Mouse (Mus musculus): Measurements from ENCODE around the gene Gnai2. TPM values are rescaled to one million over a fixed set of nuclear protein-coding genes. Genes with fewer than 3 reads are reported as not detected.

Gnai2 gene
- polyA plus RNA-seq, 1 experiment from 2014 or later: 144 TPM

DNA sequence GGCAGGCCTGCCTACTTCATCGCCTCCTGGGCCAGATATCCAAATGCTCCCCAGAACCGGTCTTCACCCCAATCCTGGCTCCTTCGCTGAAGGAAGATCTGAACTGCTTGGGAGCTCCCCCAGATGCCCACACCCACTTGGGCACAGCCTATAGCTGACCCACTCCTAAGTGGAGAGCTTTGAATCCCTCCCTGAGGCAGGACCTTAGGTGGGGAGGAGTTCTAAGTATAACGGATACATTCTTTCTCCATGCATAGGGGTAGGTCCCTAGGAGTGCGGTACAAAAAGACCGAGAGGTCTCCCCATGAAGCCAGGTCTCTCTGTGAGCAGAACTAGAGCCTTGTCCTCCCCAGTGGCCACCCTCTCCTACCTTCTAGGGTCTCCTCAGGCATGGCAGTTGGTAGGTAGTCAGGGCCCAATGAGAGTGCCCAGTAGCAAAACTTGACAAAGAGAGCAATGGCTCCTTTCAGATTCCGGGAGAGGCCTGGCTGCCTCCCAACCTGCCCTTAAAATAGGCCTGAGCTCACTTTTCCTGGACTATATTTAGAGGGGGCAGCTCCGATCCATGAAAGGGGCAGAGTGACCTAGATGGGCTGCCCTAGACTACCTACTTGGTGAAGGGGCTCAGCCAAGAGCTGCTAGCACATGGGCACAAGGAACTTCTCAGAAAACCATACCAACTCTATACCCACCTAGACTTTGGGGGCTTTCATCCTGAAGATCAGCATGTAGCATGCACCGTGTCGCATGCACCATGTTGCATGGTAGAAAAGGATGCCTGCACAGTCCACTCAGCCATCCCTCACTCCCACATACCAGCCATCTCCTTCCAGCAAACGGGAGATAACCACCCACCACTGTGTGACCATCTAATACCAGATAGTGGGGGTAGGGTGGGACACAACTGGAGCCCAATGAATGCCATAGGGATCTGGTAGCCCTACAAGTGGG lies 38.3 kb downstream of the Gnai2 start:
- Histone ChIP-seq H3K4me3 (replicated peaks) (no peak overlapping the region), H3K27ac (no peak overlapping the region), H3K4me2 (no peak overlapping the region), H3K36me3 (peaks cover 38% of the 10 kb centered on the region), H3K9ac (no peak overlapping the region), H3K27me3 (peaks cover 31% of the 10 kb centered on the region), H3K4me1 (replicated peaks) (peaks cover 47% of the 10 kb centered on the region), H3K9me3 (replicated peaks) (no peaks in the 10 kb centered on the region)
- DNase-seq (no peak), ATAC-seq (ENCODE audit: low read depth) (no peak)
- WGBS (ENCODE audit: insufficient replicate concordance): 77% methylated on average over 11 of the region's 11 CpGs

DNA sequence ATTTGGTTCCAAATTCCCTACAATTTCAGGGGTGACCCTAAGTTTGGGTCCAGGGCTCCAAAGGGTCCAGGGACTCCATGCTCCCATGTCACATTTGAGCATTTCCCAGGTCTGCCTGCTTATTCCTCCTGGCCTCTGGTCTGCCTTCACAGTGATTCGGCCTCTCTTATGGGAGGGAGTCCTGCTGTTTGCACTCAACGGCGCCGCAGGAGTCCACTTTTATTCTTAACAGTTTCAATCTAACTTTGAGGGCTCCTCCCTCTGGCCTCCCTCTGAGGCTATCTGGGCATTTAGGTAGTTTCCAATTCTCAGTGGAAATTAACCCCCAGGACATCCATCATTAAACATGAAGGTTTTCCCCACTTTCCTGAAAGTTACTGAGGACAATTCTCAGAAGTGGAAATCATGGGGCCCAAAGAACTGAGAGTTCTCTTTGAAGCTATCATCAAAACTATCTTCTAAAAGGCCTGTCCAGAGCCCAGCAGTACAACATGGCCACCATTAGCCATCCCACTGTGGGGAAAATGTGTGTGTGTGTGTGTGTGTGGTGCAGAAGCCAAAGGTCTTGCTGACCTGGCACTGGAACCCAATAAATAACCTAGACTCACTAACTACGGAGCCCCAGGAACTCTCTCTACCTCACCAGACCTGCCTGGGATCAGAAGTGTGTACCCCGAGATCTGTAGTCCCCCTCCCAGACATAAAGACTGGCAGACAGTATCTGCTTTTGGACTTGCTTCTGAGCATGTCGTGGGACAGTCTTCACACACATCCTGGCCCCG lies 40.7 kb downstream of the Gnai2 start:
- WGBS (ENCODE audit: insufficient replicate concordance): 81% methylated on average over 8 of the region's 8 CpGs
- Histone ChIP-seq H3K27me3 (peaks cover 12% of the 10 kb centered on the region), H3K4me2 (no peak overlapping the region), H3K4me1 (replicated peaks) (peaks cover 59% of the 10 kb centered on the region), H3K27ac (no peak overlapping the region), H3K4me3 (replicated peaks) (no peak overlapping the region), H3K9me3 (replicated peaks) (no peaks in the 10 kb centered on the region), H3K36me3 (peaks cover 62% of the 10 kb centered on the region), H3K9ac (no peak overlapping the region)
- DNase-seq: no peak
- no peak for ATAC-seq (ENCODE audit: low read depth)

DNA sequence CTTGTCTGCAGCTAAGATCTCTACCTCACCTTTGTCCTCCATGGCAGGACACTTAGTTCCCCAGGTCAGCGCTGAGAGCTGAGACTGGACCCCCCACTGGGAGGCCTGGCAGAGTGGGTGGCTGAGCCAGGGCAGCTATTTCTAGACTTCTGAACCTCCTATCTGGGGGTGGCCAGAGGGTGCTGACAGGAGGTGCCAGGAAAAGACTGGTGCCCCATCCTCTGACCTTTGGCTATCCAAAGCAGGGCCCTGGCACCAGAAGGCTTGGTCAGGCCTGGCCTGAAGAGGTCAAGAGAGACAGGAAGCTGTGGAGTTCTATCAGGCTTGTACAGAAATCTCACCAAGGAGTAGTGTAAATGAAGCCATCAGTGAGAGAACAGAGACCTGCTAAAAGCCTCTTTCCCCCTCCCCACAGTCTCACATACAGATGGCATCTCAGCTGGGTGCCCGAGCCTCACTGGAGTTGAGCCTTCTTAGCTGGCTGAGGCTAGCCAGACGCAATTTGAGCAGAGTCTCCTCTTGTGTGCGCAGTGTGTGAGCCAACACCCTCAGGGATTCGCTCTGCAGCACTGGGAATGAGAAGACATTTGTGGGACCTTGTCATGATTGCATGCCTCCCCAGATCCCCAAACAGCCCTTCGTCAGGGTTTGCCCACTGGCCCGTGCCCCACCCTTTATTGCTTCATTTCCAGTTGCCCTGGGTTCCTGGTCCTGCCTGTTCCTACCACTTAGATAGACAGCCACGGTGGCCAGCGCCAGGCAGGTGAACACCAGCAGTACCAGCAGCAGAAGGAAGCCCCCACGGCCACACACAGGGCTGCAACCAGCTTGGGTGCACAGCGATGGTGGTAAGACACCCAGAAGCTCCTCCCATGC lies 41.8 kb downstream of the Gnai2 start:
- Histone ChIP-seq H3K9me3 (replicated peaks) (no peaks in the 10 kb centered on the region), H3K4me1 (replicated peaks) (peaks cover 59% of the 10 kb centered on the region), H3K36me3 (peaks cover 71% of the 10 kb centered on the region), H3K27me3 (peaks cover under 1% of the 10 kb centered on the region; the same call in 1 of the 2 replicates), H3K9ac (no peak overlapping the region), H3K27ac (peak overlapping the region; percentile 40; the same call in 1 of the 2 replicates), H3K4me2 (no peak overlapping the region), H3K4me3 (replicated peaks) (no peak overlapping the region)
- ATAC-seq (ENCODE audit: low read depth): no peak
- DNase-seq: no peak
- 86% methylated on average over 11 of the region's 11 CpGs for WGBS (ENCODE audit: insufficient replicate concordance)

DNA sequence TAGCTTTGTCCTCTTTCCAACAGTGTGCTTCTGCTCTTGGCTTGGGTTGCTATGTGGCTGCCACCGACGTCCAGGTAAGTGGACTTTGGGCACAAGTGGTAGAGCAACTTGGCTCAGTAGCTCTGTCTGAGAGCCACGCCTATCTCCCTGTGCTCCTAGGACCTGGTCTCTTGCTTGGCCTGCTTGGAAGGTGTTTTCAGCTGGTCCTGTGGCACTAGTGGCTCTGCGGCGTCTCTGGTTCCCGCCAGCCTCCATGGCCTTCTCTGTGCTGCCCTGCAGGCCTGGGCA lies 44.5 kb downstream of the Gnai2 start:
- Histone ChIP-seq H3K27me3 (no peaks in the 10 kb centered on the region), H3K9me3 (replicated peaks) (no peaks in the 10 kb centered on the region), H3K27ac (peak overlapping the region; percentile 99), H3K4me1 (replicated peaks) (peaks cover 54% of the 10 kb centered on the region), H3K4me2 (peak overlapping the region; percentile 85), H3K4me3 (replicated peaks) (peak overlapping the region; percentile 80), H3K36me3 (peaks cover 67% of the 10 kb centered on the region), H3K9ac (peak overlapping the region; percentile 89)
- 90% methylated on average over 6 of the region's 6 CpGs for WGBS (ENCODE audit: insufficient replicate concordance)
- ATAC-seq (ENCODE audit: low read depth) (no peak), DNase-seq (no peak)

DNA sequence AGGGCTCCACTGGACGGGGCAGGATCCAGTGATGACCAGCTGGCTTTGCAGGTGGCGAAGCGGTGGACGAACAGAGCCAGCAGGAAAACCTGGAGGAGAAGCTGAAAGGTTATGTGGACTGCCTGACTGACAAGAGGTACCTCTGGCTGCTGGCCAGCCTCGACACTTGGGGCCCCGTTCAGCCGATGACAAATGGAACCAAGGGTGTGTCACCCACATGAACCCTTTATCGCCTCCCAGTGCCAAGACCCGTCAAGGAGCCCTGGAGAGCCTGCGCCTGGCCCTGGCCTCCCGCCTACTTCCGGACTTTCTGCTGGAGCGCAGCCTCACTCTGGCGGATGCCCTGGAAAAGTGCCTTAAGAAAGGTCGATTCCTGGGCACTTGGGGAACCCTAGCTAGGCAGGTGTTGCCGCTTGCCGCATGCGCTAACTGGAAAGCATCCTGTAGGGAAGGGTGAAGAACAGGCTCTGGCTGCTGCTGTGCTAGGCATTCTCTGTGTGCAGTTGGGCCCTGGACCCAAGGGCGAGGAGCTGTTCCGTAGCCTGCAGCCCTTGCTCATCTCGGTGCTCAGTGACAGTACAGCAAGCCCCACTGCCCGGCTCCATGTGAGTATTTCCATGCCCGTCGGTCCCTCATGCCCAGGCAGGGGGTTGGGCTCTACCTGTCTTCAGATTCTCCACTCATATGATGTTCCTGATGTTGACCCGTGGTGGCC lies 45.0 kb downstream of the Gnai2 start:
- H3K4me2 ChIP-seq: peak overlapping the region; percentile 85
- peak; percentile 20; the same call in 1 of the 2 replicates for ATAC-seq (ENCODE audit: low read depth)
- H3K9ac ChIP-seq: peak overlapping the region; percentile 89
- H3K4me3 ChIP-seq (replicated peaks): peak overlapping the region; percentile 80
- no peaks in the 10 kb centered on the region for H3K9me3 ChIP-seq (replicated peaks)
- 69% methylated on average over 25 of the region's 25 CpGs for WGBS (ENCODE audit: insufficient replicate concordance)
- H3K27me3 ChIP-seq: no peaks in the 10 kb centered on the region
- DNase-seq: peak; percentile 67
- H3K27ac ChIP-seq: peak overlapping the region; percentile 99
- H3K36me3 ChIP-seq: peaks cover 70% of the 10 kb centered on the region
- peaks cover 59% of the 10 kb centered on the region for H3K4me1 ChIP-seq (replicated peaks)

DNA sequence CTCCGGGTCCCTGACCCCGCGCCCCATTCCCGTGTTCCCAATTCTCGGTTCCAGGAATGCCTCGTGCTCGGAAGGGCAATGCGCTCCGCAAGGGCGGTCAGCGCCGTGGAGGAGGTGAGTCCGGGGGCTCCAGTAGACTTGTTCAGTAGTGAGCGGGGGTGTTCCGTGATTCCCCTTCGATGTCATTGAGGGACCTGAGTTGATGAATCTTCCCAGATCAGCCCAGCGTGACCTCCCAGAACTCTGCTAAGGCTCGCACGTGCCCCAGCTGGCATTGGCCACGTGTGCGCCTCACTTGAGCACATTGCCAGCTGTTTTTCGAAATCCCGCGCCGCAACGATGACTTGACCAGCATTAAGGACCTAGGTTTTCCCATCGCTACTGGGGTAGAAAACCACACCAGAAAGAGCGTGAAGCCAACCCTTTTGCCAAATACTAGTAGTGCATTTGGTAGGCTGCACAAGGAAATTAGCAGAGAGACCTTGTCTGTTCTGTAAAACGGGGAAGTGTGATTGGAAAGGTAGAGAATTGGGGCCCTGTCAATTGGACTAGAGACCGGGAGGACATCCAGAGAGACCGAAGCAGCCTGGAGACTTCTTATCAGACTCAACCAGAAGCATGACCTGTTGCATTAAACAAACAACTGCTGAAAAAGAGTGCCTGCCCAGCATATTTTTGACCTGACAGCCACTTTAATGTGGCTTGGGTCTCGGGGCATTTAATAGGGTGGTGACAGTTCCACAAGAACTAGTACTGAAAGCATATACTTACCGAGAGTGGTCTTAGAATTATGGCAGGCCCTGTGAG lies 47.1 kb downstream of the Gnai2 start:
- DNase-seq: peak; percentile 70
- H3K36me3 ChIP-seq: peaks cover 70% of the 10 kb centered on the region
- peaks cover 73% of the 10 kb centered on the region for H3K4me1 ChIP-seq (replicated peaks)
- peak overlapping the region; percentile 80 for H3K4me3 ChIP-seq (replicated peaks)
- H3K9ac ChIP-seq: peak overlapping the region; percentile 89
- WGBS (ENCODE audit: insufficient replicate concordance): 1% methylated on average over 33 of the region's 33 CpGs
- H3K4me2 ChIP-seq: peak overlapping the region; percentile 85
- no peaks in the 10 kb centered on the region for H3K27me3 ChIP-seq
- peak; percentile 13 for ATAC-seq (ENCODE audit: low read depth)
- H3K27ac ChIP-seq: peak overlapping the region; percentile 99
- no peaks in the 10 kb centered on the region for H3K9me3 ChIP-seq (replicated peaks)

DNA sequence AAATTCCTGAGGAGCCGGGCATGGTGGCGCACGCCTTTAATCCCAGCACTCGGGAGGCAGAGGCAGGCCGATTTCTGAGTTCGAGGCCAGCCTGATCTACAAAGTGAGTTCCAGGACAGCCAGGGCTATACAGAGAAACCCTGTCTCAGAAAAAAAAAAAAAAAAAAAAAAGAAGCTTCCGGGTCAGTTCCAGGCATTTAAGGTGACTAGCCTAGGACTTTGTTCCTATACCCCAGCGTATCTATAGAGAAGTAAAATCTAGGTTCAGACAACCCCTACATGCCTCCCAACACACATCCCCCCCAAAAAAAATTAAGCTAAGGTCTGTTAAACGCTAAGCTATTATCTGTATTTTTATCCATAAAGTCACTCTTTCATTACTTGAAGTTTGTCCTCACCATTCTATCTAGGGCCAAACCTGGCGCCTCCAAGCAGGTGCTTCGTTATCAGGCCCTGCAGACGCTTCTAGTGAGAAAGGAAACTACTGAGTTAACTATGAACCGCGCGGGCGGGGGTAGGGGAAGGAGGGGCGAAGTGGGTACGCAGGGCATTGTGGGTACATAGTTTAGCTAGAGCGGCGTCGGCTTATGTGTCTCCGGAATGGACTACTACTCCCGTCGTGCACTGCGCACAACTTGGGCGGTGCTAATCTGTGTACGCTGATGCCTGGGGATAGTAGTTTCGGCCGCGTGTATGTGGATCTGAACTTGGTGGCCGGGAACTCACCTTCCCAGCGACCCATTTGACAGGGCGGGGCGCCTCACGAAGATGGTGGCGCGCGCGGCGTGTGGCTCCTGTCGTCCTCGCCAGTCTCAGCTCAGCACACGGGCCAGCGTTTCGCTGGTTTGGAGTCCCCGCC lies 48.0 kb downstream of the Gnai2 start, which contains the start of gene Ifrd2:
Ifrd2 (plus strand) TSS at position 669 of the 859 bp plus-strand sequence.
- Histone ChIP-seq H3K27me3 (no peaks in the 10 kb centered on the region), H3K4me3 (replicated peaks) (peak within 1 kb of the TSS; percentile 80), H3K36me3 (peaks cover 65% of the 10 kb centered on the region), H3K4me1 (replicated peaks) (peaks cover 82% of the 10 kb centered on the region), H3K4me2 (peak within 1 kb of the TSS; percentile 85), H3K9ac (peak within 1 kb of the TSS; percentile 89), H3K27ac (peak within 1 kb of the TSS; percentile 99), H3K9me3 (replicated peaks) (no peaks in the 10 kb centered on the region)
- peak; percentile 99 for DNase-seq
- WGBS (ENCODE audit: insufficient replicate concordance): 7% methylated on average over 46 of the region's 46 CpGs
- ATAC-seq (ENCODE audit: low read depth): peak; percentile 91

DNA sequence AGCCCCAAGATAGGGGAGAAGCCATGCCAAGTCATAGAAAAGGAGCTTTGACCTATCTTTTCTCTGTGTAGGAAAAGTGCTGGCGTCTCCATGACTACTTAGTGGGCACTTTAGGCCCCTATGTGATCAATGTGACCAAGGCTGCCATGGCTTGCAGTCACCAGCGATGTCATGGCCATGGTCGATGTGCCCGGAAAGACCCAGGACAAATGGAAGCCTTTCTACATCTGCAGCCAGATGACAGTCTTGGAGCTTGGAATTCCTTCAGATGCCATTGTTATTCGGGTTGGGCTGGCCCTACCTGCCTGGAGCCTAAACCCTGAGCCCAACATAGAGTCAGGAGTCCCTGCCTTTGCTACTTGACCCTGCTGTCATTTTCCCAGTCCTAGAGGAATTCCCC lies 48.7 kb downstream of the Gnai2 start:
- Histone ChIP-seq H3K36me3 (peaks cover 58% of the 10 kb centered on the region), H3K27me3 (no peaks in the 10 kb centered on the region), H3K4me1 (replicated peaks) (peaks cover 82% of the 10 kb centered on the region), H3K4me3 (replicated peaks) (peak overlapping the region; percentile 80), H3K9me3 (replicated peaks) (no peaks in the 10 kb centered on the region), H3K27ac (peak overlapping the region; percentile 98), H3K4me2 (peak overlapping the region; percentile 70), H3K9ac (peak overlapping the region; percentile 77)
- WGBS (ENCODE audit: insufficient replicate concordance): 76% methylated on average over 5 of the region's 5 CpGs
- ATAC-seq (ENCODE audit: low read depth) (no peak), DNase-seq (no peak)

DNA sequence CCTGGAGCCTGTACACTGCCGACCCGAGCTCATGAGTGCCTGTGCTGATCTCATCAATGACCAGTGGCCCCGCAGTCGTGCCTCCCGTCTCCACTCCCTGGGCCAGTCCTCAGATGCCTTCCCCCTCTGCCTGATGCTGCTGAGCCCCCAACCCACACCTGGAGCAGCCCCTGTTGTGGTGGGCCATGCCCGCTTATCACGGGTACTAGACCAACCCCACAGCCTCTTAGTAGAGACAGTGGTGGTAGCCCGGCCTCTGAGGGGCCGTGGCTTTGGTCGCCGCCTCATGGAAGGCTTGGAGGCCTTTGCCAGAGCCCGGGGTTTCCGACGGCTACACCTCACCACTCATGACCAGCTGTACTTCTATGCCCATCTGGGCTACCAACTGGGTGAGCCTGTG lies 52.0 kb downstream of the Gnai2 start:
- WGBS (ENCODE audit: insufficient replicate concordance): 91% methylated on average over 14 of the region's 14 CpGs
- Histone ChIP-seq H3K9ac (peak overlapping the region; percentile 89; the same call in 1 of the 2 replicates), H3K36me3 (peaks cover 29% of the 10 kb centered on the region), H3K4me1 (replicated peaks) (peaks cover 71% of the 10 kb centered on the region), H3K4me2 (no peak overlapping the region), H3K27ac (peak overlapping the region; percentile 62; the same call in 1 of the 2 replicates), H3K27me3 (no peaks in the 10 kb centered on the region), H3K4me3 (replicated peaks) (no peak overlapping the region), H3K9me3 (replicated peaks) (no peaks in the 10 kb centered on the region)
- no peak for ATAC-seq (ENCODE audit: low read depth)
- DNase-seq: no peak
